Mouse (Mus musculus) erythroblast, embryonic 14.5 days (primary cell): ENCODE results near the gene Cep170b.

Source experiments
- GATA1 ChIP-seq: IDR thresholded peaks from 2 replicates; pipeline ENCODE4 v1.6.1; 2012; ENCODE audit warnings: low read length, inconsistent platforms, mixed read lengths
- TAL1 ChIP-seq: IDR thresholded peaks from 3 replicates; pipeline ENCODE4 v1.6.1; 2012; ENCODE audit warnings: low read length, inconsistent platforms, mixed read lengths

DNA sequence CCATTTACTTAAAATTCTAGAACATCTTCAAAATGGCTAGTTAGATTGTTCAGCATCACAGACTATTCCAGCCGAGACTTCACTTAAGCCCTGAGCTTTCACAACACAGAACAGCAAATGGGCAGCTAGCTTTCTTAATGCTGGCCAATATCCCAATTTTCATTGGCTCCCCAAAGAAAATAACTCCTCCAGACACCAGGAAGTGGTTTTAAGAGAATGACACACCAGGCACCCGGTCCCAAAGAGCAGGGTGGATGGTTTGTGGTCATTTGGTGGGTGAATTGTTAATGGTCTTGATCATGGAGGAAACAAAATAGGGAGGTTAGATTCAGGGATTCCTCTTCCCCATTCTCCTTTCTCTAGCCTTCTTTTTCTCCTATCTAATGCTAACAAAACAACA is 32.1 kb downstream of the Cep170b start:
- TF ChIP-seq GATA1 (no peak), TAL1 (no peak)
